Mouse (Mus musculus) small intestine, adult 2 months (tissue): ENCODE measurements around the gene Smco2.

ENCODE experiments used
- CTCF ChIP-seq: fragments of 200-500 bp; IDR thresholded peaks from 2 replicates; pipeline ENCODE4 v1.5.1; 2012; ENCODE audit warnings: low read depth, mild to moderate bottlenecking, control low read depth, inconsistent platforms, low read length, moderate library complexity, mixed read lengths; ENCODE audit not compliant: insufficient replicate concordance, insufficient read length; ENCODE audit errors: extremely low read depth
- POLR2A ChIP-seq: fragments of 200-500 bp; IDR thresholded peaks from 2 replicates; pipeline ENCODE4 v1.6.1; 2012; ENCODE audit warnings: low read depth, mild to moderate bottlenecking, control low read depth, inconsistent platforms, low read length, moderate library complexity

DNA sequence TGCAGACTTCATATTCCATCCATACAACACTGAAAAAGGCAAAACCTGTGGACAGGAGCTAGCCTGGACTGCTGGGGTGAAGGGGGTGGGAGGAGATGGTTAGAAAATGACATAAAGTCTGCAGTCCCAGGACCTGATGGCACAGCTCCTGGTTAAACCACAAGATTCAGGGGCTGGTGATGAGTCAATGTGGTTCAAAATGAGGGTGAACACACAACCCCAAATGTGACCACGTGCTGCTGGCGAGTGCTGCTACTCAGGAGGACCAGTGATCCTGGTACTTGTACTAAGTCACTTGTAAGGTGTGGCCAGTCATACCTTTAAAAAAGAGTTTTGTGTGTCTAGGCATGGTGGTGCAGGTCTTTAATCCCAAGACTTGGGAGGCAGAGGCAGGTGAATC lies 13.2 kb downstream of the Smco2 start:
- no peak for TF ChIP-seq CTCF
- TF ChIP-seq POLR2A: no peak
